Mouse (Mus musculus) liver, postnatal 0 days (tissue): Measurements from ENCODE around the gene Chpf2.

Source experiments
- CTCF ChIP-seq: sonication (generic); IDR thresholded peaks from 2 replicates; pipeline ENCODE4 v1.5.1; 2016; ENCODE audit warnings: antibody characterized with exemption, low read depth
- EP300 ChIP-seq: IDR thresholded peaks from 2 replicates; pipeline ENCODE4 v1.6.1; 2016; ENCODE audit warnings: antibody characterized with exemption, low read depth, mild to moderate bottlenecking

DNA sequence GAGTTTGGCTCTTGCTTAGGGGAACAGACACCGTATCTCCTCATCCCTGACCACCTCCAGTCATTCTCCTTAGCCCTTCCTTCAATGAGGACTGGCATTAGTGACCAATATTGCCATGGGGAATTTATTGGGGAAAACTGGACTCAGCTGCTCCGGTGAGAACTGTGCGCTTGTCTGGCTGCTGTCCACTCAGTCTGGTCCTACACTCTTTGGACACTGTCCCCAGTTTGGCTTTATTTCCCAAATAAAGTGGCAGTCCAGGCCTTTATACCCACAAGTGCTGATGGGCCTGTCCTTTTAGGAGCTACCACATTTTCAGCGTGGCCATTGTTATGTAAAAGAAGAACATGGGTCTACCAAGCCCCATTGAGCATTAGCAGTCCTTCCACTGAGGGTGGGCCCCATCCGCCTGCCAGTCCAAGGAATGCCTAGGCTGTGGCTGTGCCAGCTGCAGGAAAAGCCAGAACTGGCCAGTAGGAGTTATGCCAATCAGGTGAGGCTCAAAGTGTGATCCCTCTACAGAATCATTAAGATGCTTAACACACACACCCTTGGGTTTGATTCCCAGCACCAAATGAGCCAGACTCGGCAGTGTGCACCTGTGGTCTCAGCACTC is 49.1 kb downstream of the Chpf2 start:
- no peak for TF ChIP-seq CTCF
- TF ChIP-seq EP300, result no peak
